Mouse (Mus musculus) small intestine, adult 2 months (tissue): ENCODE results near the gene Robo2. TPM values are rescaled to one million over a fixed set of nuclear protein-coding genes. Genes with fewer than 3 reads are reported as not detected.

ENCODE experiments used
- H3K27ac ChIP-seq: fragments of 200-500 bp; 2 replicates; pipeline ENCODE4 v1.5.1; 2012; ENCODE audit warnings: low read depth, low read length, control low read depth, inconsistent platforms; ENCODE audit not compliant: insufficient read depth
- H3K27me3 ChIP-seq: fragments of 200-500 bp; 2 replicates; pipeline ENCODE4 v1.6.1; 2012; ENCODE audit warnings: mild to moderate bottlenecking, moderate library complexity, low read length, inconsistent platforms; ENCODE audit not compliant: control insufficient read depth, insufficient read depth
- H3K36me3 ChIP-seq: fragments of 200-500 bp; 2 replicates; pipeline ENCODE4 v1.6.1; 2012; ENCODE audit warnings: mild to moderate bottlenecking, low read length, control low read depth, inconsistent platforms; ENCODE audit not compliant: control insufficient read depth, insufficient read depth
- H3K4me1 ChIP-seq: fragments of 200-500 bp; 2 replicates; pipeline ENCODE4 v1.6.1; 2012; ENCODE audit warnings: low read length, inconsistent platforms, mixed read lengths; ENCODE audit not compliant: control insufficient read depth, insufficient read depth, insufficient read length
- H3K4me3 ChIP-seq: fragments of 200-500 bp; 2 replicates; pipeline ENCODE4 v1.5.1; 2012; ENCODE audit warnings: low read depth, mild to moderate bottlenecking, control low read depth, inconsistent platforms, low read length, moderate library complexity
- CTCF ChIP-seq: fragments of 200-500 bp; IDR thresholded peaks from 2 replicates; pipeline ENCODE4 v1.5.1; 2012; ENCODE audit warnings: low read depth, mild to moderate bottlenecking, control low read depth, inconsistent platforms, low read length, moderate library complexity, mixed read lengths; ENCODE audit not compliant: insufficient replicate concordance, insufficient read length; ENCODE audit errors: extremely low read depth
- POLR2A ChIP-seq: fragments of 200-500 bp; IDR thresholded peaks from 2 replicates; pipeline ENCODE4 v1.6.1; 2012; ENCODE audit warnings: low read depth, mild to moderate bottlenecking, control low read depth, inconsistent platforms, low read length, moderate library complexity
- whole genome bisulfite sequencing: fragments of 180-500 bp; shearing (Covaris S2); methylation state at CpG from one replicate; pipeline ENCODE4 v1.1.7; 2018; 5-methylcytosine and 5-hydroxymethylcytosine counted together
- polyA plus RNA-seq: library from polyadenylated mRNA; depleted of rRNA; stranded (reverse); fragments of >200 nt; gene quantifications from 2 replicates; pipeline ENCODE4 v1.2.3, GENCODE M21; 2012

Gene Robo2
- polyA plus RNA-seq, 1 experiment = 1.9 TPM

- H3K4me1 ChIP-seq = no peaks in the 10 kb centered on the region
- no peak for TF ChIP-seq POLR2A
- no peak for TF ChIP-seq CTCF
- WGBS = 28% methylated on average over 5 of the region's 5 CpGs
These were observed 541.3 kb downstream of the Robo2 start for GRCm38 (mm10) chr16:73870296-73870695.

GRCm38 (mm10) chr16:73869527-73870212 is 542.0 kb downstream of the Robo2 start:
- WGBS = 15% methylated on average over 7 of the region's 7 CpGs

More at GRCm38 (mm10) chr16:73870296-73870695, 541.3 kb downstream of the Robo2 start:
- no peak overlapping the region for H3K27ac ChIP-seq
- H3K27me3 ChIP-seq = no peaks in the 10 kb centered on the region
- H3K4me3 ChIP-seq = no peak overlapping the region
- no peaks in the 10 kb centered on the region for H3K36me3 ChIP-seq

GRCm38 (mm10) chr16:73864625-73865024 is 547.0 kb downstream of the Robo2 start:
- Histone ChIP-seq H3K27ac (no peak overlapping the region), H3K4me3 (no peak overlapping the region), H3K36me3 (no peaks in the 10 kb centered on the region), H3K27me3 (no peaks in the 10 kb centered on the region), H3K4me1 (no peaks in the 10 kb centered on the region)
- WGBS = 47% methylated on average over 9 of the region's 9 CpGs
- TF ChIP-seq CTCF (no peak), POLR2A (no peak)

More at GRCm38 (mm10) chr16:73869527-73870212, 542.0 kb downstream of the Robo2 start:
- no peaks in the 10 kb centered on the region for H3K36me3 ChIP-seq
- H3K27ac ChIP-seq = no peak overlapping the region
- TF ChIP-seq POLR2A = no peak
- no peak for TF ChIP-seq CTCF
- no peaks in the 10 kb centered on the region for H3K4me1 ChIP-seq
- no peak overlapping the region for H3K4me3 ChIP-seq
- H3K27me3 ChIP-seq = no peaks in the 10 kb centered on the region

GRCm38 (mm10) chr16:73863748-73864147 is 547.9 kb downstream of the Robo2 start:
- WGBS = 21% methylated on average over 3 of the region's 3 CpGs
- H3K36me3 ChIP-seq = no peaks in the 10 kb centered on the region
- TF ChIP-seq POLR2A (no peak), CTCF (no peak)
- no peak overlapping the region for H3K27ac ChIP-seq
- H3K4me3 ChIP-seq = no peak overlapping the region
- no peaks in the 10 kb centered on the region for H3K27me3 ChIP-seq
- H3K4me1 ChIP-seq = no peaks in the 10 kb centered on the region

- no peak for TF ChIP-seq CTCF
- TF ChIP-seq POLR2A = no peak
- Histone ChIP-seq H3K27me3 (no peaks in the 10 kb centered on the region), H3K27ac (no peak overlapping the region), H3K36me3 (no peaks in the 10 kb centered on the region), H3K4me1 (no peaks in the 10 kb centered on the region), H3K4me3 (no peak overlapping the region)
- 78% methylated on average over 2 of the region's 2 CpGs for WGBS
These were observed 552.9 kb downstream of the Robo2 start for GRCm38 (mm10) chr16:73858717-73859116.

- Histone ChIP-seq H3K4me1 (no peaks in the 10 kb centered on the region), H3K27ac (no peak overlapping the region), H3K36me3 (no peaks in the 10 kb centered on the region), H3K4me3 (no peak overlapping the region), H3K27me3 (no peaks in the 10 kb centered on the region)
- TF ChIP-seq POLR2A (no peak), CTCF (no peak)
- 74% methylated on average over 3 of the region's 3 CpGs for WGBS
These were observed 555.8 kb downstream of the Robo2 start for GRCm38 (mm10) chr16:73855821-73856220.
